In the genomic region with DNA sequence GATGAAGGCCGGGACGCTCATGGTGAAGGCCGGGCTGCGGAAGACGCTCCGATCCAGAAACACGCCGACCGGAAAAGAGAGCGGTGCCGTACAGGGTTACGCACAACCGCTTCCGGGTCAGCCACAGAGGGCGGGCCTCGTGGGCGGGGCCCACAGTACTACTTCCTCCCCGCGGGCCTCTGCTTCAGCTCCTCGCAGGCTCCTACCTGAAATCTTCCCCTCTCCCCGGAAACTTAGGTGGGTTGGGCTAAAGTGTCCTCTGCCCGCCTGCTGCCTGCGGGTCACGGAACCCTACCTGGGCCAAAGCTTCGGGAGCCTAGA, we compare ENCODE assay signal across 8 mouse cellular contexts. TPM values are rescaled to one million over a fixed set of nuclear protein-coding genes. Genes with fewer than 3 reads are reported as not detected.
A peak's percentile ranks its signal among the peaks of the same experiment; 100 is the strongest.
DNase-seq lines count a peak whose midpoint lies in the region; ATAC-seq lines count a peak whose summit lies in the region.

A gene (minus strand): TSS at position 114 of the 321 bp plus-strand sequence.

- H3K27ac ChIP-seq in hindbrain, embryonic 11.5 days (ENCODE audit: low read depth, low read length) = peak within 1 kb of the TSS; percentile 62; the same call in 1 of the 2 replicates

- peak within 1 kb of the TSS; percentile 93 for H3K4me3 ChIP-seq in hindbrain, embryonic 11.5 days (ENCODE audit: low read depth, low read length)

- DNase-seq in Muller cell, postnatal 12 days (ENCODE audit: inconsistent ontology term) = peak; percentile 91
- DNase-seq in cerebellum, adult 9-11 months = peak; percentile 94
- peak; percentile 86 to 95 for DNase-seq in frontal cortex, adult 2 months (ENCODE audit: extremely low spot score in 1 of 2, low spot score in 1 of 2)
- DNase-seq in hindbrain, embryonic 11.5 days (ENCODE audit: low spot score) = peak; percentile 95
- DNase-seq in layer of hippocampus, postnatal 10 days (ENCODE audit: low spot score in 2 of 2) = peak; percentile 93 to 95
- DNase-seq in lung, postnatal 10 days = peak; percentile 96
- peak; percentile 93 for DNase-seq in ovary, postnatal 36 days (ENCODE audit: low spot score)
- peak; percentile 95 for DNase-seq in thymus, postnatal 25 days

- under 1% methylated on average over 23 of the region's 25 CpGs for WGBS in hindbrain, embryonic 11.5 days

- ATAC-seq in hindbrain, embryonic 11.5 days (ENCODE audit: low FRiP score) = peak; percentile 100

- H3K27me3 ChIP-seq in hindbrain, embryonic 11.5 days (ENCODE audit: control insufficient read depth, insufficient read depth, low read length) = no peaks in the 10 kb centered on the region

- H3K4me1 ChIP-seq in hindbrain, embryonic 11.5 days (replicated peaks; ENCODE audit: control insufficient read depth, insufficient read depth, low read length) = no peaks in the 10 kb centered on the region

- no peaks in the 10 kb centered on the region; the same call in 1 of the 2 replicates for H3K36me3 ChIP-seq in hindbrain, embryonic 11.5 days (ENCODE audit: control insufficient read depth, insufficient read depth, low read length)

- peak within 1 kb of the TSS; percentile 78 for H3K4me2 ChIP-seq in hindbrain, embryonic 11.5 days (replicated peaks; ENCODE audit: low read depth, low read length)

- H3K9me3 ChIP-seq in hindbrain, embryonic 11.5 days (ENCODE audit: control insufficient read depth, low read length) = no peaks in the 10 kb centered on the region

- peak within 1 kb of the TSS; percentile 89 for H3K9ac ChIP-seq in hindbrain, embryonic 11.5 days (ENCODE audit: low read depth, low read length)

RNA-seq across cellular contexts. Expression of the gene that starts here (rescaled TPM):
- polyA plus RNA-seq in frontal cortex, adult 2 months (2012; rRNA removed) = 82.4 and 94.3 TPM in 2 replicates
- 283 and 305 TPM in 2 replicates for polyA plus RNA-seq in hindbrain, embryonic 11.5 days (2014; fragmentation: Nextera tagmentation; extraction: Ambion mirVana)
- total RNA-seq in layer of hippocampus, postnatal 10 days (2021) = 100 to 1,000 TPM in 1 of 2 experiments, 10 to 100 TPM in 1; 94.9 to 104 TPM

Comparison
In these comparisons a context has a peak if more than half of its experiments do, and no peak if none do; other contexts are left out.
1. Peak in every context shown above with its lines: DNase-seq, ATAC-seq, H3K4me3 ChIP-seq and H3K27ac ChIP-seq.